Mouse (Mus musculus): ENCODE results near the gene Zfp558.
"Not testable (repeated sequence)": the region's sequence is repeated elsewhere in the genome, so short reads cannot be mapped to it uniquely, and the experiment has no call there.

The Zfp558 gene

DNA sequence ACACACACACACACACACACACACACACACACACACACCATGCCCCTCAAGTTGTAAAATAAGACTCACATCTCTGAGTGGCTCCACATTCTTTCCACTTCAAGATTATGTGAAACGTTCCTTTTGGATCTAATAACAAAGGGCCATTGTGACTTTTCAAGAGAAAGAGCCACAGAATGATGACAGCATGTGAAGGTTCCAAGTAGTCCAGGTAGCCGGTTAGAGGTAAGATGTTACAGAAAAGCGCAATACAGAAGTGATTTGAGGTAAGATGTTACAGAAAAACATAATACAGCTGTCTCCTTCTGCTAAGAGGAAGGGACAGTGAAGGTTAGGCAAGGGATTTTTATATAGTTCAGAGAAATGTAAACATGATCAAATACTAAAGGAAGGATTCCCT is at the start of gene Zfp558, which contains the start of gene Mbd3l1:
TSS of gene Zfp558 (minus strand) at position 101 of the 400 bp plus-strand sequence.
TSS of gene Mbd3l1 (plus strand) at position 192 of the 400 bp plus-strand sequence.
- DNase-seq (ENCODE audit: low read depth, low spot score) = no peak

DNA sequence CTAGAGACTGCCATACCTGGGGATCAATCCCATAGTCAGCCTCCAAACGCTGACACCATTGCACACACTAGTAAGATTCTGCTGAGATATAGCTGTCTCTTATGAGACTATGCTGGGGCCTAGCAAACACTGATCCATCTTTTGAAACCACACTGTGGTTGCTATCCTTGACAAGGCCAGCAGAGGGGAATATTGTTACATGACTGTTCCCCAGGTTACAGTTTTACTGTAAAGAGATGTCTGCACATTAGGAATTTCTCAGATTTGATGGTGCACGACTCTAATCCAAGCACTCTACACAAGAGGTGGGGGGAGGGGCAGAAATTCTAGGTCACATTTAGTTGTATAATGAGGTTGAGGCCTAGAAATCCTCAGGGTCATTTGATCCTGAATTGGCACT is 30.0 kb upstream of the Zfp558 start:
- no peak for DNase-seq (ENCODE audit: low read depth, low spot score)

DNA sequence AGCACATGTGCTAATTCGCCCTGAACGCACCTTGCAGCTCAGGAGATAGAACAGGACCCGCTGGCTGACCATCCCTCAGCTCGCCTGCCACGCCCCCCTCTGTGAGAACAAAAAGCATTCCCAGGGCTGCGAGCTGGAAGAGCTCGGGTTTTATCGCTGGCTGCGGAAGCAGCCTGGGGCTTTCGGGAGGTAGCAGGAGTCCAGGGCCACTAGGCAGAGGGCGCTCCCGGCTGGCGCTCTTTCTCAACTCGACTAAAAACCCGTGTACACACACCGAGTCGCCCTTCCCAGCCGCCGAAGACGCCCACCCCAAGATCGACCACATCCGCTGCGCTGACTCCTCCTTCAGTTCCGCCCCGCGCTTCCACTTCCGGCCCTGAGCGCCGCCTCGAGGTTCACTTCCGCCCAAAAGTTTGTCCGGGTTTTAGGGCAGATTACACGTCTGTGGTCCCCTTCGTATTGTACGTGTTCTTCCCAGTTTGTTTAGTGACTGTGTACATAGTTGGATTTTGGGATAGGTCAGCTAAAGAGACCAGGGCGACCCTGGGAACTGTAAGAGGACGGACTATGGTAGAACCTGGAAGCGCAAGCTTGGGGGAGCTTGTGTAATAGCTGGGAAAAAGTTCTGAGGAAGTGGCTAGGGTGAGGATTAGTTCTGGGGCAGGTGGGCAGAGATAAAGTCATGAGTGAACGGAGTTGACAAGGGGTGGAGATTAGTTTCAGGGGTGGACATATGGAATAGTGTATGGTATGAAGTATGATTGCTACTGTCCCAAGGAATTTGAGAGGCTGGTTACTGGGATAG is 4.5 kb downstream of the Zfp558 start:
- peak; percentile 52 for DNase-seq (ENCODE audit: low read depth, low spot score)

DNA sequence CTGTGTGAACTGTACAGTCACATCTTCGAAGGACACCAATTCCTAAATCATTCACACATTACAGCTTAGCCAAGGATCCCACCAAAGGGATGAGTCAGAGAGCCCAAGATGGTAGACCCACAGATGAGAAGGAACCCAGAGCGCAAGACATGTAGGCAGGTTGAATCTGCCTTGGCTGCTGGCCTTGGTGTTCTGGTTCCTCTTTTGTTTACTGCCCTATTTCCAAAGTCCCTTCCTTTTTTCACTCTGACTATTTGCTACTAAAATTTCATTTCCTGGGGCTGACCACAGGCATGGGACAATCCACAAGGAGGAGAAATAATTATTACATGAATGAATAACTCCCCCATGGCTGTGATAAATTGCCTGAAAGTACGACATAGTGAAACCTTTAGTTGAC is 10.1 kb downstream of the Zfp558 start:
- no peak for DNase-seq (ENCODE audit: low read depth, low spot score)

DNA sequence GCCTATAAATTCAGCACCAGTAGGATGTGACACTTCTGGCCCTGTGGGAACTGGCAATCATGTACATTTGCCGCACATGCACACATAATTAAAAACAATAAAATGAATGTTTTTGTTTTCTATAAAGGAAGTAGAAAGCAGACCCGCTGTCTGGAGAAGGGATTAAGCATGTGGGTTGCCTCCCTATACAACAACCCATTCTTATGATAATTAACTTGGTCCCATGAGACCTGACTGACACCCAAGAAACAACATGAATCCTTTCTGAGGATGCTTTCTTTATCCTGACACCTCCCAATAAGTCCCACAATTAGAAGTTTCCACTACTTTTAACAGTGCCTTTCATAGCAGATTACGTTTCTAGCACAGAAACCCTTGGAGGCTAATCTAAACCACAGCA is 10.7 kb downstream of the Zfp558 start:
- no peak for DNase-seq (ENCODE audit: low read depth, low spot score)

DNA sequence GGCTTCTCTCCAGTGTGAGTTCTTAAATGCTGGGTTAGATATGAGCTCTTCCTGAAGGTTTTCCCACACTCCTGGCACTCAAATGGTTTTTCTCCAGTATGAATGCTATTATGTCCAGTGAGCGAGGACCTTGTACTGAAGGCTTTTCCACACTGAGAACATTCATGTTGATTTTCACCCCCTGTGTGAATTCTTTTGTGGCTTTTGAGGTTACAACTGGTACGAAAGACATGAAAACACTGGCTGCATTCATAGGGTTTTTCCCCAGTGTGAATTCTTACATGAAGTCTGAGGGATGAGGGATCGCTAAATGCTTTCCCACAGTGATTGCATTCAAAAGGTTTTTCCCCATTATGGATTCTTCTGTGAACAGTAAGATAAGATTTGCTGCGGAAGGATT is 21.5 kb downstream of the Zfp558 start:
- no peak for DNase-seq (ENCODE audit: low read depth, low spot score)

DNA sequence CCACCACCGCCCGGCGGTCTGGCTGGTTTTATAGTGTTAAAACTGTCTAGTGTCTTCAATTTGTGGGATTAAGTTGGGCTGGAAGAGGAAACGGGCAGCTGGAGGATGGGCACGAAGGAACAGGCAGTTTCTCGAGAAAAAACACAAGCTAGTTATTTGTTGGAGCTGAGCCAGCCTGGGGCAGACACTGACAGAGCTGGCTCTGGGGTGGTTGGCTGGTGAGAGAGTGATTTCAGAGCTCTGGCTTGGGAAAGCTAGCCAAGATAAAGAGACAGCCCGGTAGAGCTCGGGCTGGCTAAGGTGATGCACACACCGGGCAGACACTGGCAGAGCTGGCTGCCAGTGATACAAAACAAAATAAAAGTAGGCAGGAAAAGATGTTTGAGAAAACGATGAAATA is 46.4 kb downstream of the Zfp558 start:
- DNase-seq (ENCODE audit: low read depth, low spot score) = no peak

DNA sequence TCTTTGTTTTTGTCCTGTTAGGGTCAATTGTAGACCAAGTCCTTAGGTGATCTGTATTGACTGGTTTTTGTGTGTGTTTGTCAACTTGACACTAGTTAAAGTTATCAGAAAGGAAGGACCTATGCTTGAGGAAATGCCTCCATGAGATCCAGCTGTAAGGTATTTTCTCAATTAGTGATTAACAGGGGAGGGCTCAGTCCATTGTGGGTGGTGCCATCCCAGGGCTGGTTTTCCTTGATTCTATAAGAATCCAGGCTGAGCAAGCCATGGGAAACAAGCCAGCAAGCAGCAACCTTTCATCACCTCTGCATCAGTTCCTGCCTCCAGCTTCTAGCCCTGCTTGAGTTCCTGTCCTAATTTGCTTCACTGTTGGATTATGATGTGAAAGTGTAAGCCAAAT is 47.7 kb downstream of the Zfp558 start, which contains the start of gene Mbd3l2:
TSS of gene Mbd3l2 (plus strand) at position 301 of the 400 bp plus-strand sequence.
- DNase-seq (ENCODE audit: low read depth, low spot score) = no peak

DNA sequence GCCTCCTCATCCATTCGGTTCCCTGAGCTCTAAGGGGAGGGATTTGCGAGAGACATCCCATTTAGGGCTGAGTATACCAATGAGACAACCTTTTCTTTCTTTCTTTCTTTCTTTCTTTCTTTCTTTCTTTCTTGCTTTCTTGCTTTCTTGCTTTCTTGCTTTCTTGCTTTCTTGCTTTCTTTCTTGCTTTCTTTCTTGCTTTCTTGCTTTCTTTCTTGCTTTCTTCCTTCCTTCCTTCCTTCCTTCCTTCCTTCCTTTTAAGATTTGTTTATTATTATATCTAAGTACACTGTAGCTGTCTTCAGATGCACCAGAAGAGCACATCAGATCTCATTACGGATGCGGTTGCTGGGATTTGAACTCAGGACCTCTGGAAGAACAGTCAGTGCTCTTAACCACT is 65.7 kb downstream of the Zfp558 start:
- DNase-seq (ENCODE audit: low read depth, low spot score) = not testable (repeated sequence)
